Mouse (Mus musculus) testis, adult 2 months (tissue): ENCODE results near the gene Tapt1.

Source experiments
- CTCF ChIP-seq: fragments of 200-500 bp; IDR thresholded peaks from 2 replicates; pipeline ENCODE4 v1.5.1; 2012; ENCODE audit warnings: low read depth, mild to moderate bottlenecking, inconsistent platforms, low read length, moderate library complexity; ENCODE audit not compliant: control insufficient read depth, insufficient read depth, insufficient replicate concordance
- POLR2A ChIP-seq: fragments of 200-500 bp; IDR thresholded peaks from 2 replicates; pipeline ENCODE4 v1.6.1; 2012; ENCODE audit warnings: low read depth, mild to moderate bottlenecking, inconsistent platforms, low read length, moderate library complexity; ENCODE audit not compliant: control insufficient read depth

GRCm38 (mm10) chr5:44220430-44220829, 6.0 kb downstream of the Tapt1 start:
- no peak for TF ChIP-seq CTCF
- TF ChIP-seq POLR2A, result no peak
